Mouse (Mus musculus) ovary, postnatal 14 days (tissue): Measurements from ENCODE around the gene Chrna9.

Experiments
- DNase-seq: peaks from one replicate; pipeline ENCODE4 v3.0.0; 2022; ENCODE audit warnings: low spot score

Chrna9 gene

GRCm38 (mm10) chr5:65934783-65935182 is at the start of gene Chrna9:
Gene Chrna9 (plus strand): TSS chr5:65934921.
- DNase-seq, result no peak

DNA sequence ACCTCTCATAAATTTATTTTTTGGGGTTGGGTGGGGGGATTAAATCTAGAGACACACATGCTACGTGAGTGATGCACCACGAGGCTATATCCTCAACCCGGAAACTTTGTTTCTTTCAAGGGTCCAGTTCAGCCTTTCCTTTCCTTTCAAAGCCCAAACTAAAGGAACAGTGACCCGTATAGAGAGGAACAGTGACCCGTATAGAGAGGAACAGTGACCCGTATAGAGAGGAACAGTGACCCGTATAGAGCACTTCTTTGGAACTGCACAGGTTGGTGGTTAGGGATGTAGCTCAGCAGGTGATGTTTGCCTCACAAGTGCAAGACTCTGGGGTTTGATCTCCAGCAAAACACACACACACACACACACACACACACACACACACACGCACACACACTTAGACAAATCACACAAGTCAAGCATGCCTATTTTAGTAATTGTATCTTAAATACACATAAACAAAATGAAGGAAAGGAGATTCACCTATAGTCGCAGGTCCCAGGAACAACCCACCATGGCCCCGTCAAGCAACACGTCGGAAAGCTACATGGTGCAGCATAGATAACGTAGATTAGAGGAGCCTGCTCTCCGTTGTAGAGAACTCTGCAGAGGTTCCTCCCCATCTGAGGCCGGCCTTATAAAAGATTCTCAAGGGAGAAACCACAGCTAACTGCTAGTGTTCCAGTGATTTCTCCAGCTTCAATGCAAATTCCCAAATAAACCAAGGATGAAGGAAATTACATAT is 48.9 kb upstream of the Chrna9 start:
- no peak for DNase-seq

GRCm38 (mm10) chr5:65888102-65888501 is 46.6 kb upstream of the Chrna9 start:
- no peak for DNase-seq

DNA sequence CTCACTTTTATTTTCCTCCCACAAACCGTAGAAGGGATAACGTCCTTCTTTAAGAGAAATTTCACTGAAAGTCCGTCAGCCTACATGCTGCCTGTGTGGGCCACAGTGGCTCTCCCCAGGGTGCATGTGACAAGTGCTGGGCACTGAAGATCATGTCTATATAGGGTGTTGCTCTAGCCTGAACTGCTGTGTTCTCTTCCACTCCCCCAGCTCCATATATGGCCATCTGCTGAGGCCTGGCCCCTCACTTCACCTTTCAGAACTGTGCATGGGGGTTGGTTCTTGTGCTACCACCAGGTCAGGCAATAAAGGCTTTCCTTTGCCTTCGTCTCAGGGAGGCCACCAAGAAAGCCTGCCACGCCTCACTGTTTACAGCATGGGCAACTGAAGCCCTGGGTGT is 45.7 kb upstream of the Chrna9 start:
- no peak for DNase-seq

- no peak for DNase-seq
Measured at GRCm38 (mm10) chr5:65891251-65891826, 43.4 kb upstream of the Chrna9 start.

GRCm38 (mm10) chr5:65895121-65895692 is 39.5 kb upstream of the Chrna9 start:
- DNase-seq, result no peak

DNA sequence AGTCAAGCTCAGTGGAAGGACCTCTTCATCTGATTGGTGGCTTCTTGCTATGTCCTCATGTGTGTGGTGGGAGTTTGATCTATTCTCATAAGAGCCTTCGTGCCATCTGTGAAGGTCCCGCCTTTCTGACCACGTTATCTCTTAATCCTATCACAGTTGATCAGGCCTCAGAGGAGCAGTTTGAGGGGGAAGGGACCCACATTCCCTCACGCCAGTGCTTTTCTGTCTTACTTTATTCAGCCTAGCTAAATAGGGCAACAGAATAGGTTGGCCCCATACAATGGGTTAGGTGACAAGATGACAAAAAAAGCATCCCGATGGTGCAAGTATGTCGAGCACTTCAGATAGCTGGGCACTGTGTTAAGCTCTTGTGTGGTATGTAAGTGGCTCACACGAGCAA is 39.0 kb upstream of the Chrna9 start:
- no peak for DNase-seq

- no peak for DNase-seq
Measured at GRCm38 (mm10) chr5:65897731-65898130, 37.0 kb upstream of the Chrna9 start.

DNA sequence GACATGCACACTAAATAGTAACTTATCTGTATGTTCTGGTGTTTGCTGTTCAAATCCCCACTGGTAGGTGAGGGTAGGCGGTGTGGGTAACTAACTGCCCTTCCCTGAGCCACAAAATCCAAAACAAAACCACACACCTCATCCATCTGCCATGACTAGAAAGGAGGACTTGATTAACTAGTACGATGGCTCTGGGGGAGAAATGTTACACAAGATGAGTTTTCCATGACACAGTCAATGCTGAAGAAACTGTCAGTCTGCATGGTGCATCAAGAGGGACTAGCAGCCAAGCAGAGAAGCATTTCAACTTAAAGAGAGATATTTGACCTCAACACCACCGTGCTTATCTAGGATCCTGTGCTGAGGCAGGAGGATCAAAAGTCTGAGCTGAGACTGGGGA is 36.0 kb upstream of the Chrna9 start:
- no peak for DNase-seq

- DNase-seq, result no peak
Measured at GRCm38 (mm10) chr5:65900113-65900512, 34.6 kb upstream of the Chrna9 start.

DNA sequence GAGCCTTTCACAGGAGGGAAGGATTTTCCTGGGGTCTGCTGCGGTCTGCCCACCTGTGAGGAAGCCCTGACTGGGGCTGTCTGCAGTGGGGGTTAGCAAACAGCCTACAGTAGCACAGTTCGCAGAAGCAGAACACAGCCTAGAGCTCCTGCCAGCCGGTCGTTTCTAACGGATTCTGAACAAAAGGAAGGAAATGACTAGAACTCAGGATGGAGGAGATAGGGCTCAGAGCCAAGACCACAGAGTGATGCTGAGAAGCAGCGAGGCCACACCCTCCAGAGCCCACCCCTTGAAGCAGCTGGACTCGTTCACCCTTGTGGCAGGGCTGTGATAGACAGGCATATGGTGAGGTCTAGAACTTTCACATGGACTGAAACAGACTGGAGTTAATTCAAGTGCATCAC is 33.9 kb upstream of the Chrna9 start:
- DNase-seq, result no peak

GRCm38 (mm10) chr5:65901868-65902418 is 32.8 kb upstream of the Chrna9 start:
- DNase-seq, result no peak

DNA sequence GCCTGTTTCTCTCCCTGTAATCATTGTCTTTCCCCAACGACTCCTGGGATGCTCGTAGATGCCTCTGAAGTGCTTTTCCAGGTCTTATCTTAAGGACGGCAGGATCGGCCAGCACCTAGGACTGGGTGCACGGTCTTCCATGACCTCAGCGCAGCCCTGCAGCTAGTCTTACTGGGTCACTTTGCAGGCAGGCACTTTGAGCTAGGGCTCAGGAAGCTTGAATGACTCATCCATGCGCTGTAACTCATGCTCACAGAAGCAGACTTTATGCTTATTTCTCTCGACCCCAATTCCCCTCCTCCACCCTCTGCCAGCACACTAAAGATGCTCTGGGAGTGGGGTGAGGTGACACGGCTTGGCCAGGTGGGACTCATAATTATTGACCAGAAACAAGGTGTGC is 31.9 kb upstream of the Chrna9 start:
- DNase-seq, result no peak

DNA sequence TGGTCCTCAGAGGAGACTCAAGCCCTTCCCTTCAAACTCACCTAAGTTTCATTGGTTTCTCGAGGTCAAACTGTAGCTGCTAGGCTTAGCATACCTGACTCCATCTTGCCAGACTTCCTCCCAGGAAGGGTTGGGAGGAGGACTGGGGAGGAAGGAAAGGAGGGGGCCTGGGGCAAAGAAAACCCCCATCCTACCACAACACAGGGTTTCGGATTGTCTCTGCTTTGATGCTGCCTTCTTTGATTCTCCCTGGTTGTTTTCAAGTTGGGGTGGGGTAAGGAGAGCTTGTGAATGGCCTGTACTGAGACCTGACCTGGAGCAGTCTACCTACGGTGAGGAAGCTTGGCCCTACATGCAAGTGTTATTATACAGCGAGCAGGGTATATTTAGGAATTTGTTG is 30.2 kb upstream of the Chrna9 start:
- no peak for DNase-seq

DNA sequence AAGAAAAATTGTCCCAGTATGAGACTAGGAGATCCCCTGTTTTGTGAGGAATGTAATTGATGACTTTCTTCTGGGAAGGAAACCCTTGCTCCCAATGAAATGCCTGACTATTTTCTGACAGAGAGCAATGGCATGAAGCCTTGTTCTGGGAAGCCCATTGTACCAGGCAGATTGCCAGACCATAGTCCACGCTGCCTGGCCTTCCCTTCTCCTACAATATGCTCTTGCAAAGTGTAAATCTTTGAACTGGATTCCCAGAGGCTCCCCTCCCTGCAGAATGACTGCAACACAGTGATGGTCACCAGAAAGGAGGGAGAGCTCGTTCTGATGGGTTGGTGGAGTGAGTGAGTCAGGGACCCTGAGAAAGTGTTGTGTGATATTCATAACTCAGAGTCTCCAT is 26.0 kb upstream of the Chrna9 start:
- no peak for DNase-seq

DNA sequence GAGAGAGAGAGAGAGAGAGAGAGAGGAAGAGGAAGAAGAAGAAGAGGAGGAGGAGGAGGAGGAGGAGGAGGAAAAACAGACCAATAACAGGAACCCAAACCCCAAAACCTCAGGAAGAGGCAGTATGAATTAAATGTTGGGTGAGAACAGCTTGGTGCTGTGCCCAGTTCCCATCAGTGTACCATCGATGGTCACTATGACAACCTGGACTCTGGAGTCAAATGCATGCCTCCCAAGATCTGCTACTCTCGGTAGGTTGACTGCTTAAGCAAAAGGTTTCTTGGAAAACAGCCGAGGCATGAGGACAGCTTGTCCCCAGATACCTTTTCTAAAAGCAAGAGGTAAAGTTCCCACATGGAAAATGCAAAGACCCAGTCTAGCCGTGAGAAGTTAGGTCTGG is 25.4 kb upstream of the Chrna9 start:
- no peak for DNase-seq

- no peak for DNase-seq
Measured at GRCm38 (mm10) chr5:65910398-65910797, 24.3 kb upstream of the Chrna9 start.

DNA sequence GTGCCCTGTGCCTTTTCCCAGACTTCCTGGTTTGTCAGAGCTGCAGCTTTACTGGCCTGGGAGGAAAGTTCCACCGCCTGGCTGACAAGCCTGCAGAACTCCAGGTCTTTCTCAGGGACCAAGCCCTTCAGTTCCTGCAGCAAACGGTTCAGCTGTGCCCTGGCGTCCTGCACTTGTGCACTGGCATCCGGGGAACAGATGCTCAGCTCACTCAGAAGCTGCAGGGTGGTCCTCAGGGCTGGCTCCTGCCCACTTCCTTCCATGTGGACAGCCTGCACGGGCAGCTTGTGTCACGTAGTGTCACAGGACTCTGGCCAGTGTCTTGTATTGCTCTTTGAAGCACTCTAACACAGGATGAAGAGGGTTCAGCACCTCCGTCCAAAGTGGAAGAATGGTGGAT is 23.0 kb upstream of the Chrna9 start:
- DNase-seq, result no peak

DNA sequence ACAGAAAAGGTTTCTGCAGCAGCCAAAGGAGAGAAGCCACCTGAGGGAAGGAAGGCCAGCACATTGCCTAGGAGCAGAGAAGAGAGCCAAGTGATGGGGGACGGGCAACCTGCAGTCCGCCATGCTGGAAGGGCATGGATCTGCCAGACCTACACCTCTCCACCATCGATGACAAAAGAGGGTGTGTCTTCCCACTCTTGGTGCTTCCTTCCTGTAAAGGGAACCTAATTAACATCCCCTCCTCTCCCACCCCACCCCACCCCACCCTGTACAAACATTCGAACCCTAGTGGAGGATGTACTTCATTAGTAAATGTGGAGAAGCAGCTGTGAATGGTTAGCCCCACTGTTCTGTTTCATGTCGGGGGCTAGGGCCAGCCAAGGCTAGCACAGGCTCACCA is 22.5 kb upstream of the Chrna9 start:
- DNase-seq, result no peak

DNA sequence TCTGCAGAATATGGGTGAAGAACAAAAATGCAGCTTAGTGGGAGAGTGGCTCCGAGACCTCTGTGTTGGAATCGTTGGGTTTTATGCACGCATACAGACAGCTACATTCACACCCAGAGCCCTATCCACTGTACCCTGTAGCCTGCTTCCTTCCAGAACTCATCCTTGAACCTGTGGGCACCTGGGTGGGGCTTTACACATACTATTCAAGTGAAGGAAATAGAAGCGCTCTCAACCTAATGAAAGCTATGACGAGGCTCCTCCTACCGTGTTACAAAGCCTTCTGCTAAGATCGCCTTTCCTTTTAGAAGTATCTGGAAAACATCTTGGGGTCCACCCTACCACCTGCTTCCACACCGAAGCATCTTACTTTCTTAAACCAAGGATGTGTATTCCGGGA is 21.6 kb upstream of the Chrna9 start:
- no peak for DNase-seq

DNA sequence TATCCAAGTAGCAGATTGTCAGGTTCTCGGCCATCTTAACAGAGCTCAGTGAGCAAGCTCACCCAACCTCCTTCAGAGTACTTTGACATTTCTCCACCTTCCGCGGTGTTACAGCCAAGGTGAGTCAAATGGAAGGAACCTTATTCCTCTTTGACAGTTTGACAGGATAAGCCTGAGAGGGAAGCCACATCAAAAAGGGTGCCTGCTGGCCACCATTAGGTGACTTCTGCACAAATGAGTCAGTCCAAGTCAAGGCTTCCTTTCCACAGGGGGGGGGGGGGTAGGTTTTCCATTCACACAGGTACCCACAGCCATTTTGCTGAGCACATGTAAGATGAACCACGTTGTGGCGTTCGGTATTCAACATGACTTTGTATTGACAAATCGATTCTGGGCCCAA is 20.4 kb upstream of the Chrna9 start:
- DNase-seq, result no peak

DNA sequence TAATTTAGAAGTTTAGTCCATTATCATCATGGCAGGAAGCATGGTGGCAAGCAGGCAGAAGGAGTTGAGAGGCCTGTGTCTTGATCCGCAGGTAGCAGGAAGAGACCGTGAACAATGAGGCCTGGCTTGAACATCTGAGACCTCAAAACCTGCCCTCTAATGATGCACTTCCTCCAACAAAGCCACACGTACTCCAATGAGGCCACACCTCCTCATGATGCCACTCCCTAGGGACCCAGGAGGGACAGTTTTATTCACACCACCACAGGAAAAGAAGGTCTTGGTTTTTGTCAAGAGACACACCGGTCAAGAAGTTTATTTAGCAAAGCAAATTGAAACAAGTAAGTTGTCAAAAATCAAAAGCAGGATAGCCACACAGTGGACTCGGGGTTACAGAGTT is 17.8 kb upstream of the Chrna9 start:
- DNase-seq, result no peak

DNA sequence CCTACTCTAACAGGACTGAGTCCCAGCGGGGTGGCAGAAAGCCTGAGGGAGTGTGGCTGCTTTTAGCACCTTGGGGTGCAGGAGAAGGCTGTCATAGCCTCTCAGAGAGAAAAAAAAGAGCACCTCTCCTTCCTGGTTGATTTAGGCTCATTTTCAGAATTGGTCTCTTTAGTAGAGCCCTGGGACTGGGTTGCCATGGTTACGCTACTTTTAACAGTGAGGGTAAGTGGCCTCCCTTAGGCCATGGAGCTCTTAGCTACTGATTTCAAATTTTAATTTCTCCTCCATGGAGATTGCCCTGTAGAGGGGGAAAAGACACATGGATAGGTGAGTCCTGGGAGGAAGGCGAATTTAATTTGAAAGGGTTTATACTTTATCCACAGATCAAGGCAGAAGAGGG is 16.1 kb upstream of the Chrna9 start:
- no peak for DNase-seq

DNA sequence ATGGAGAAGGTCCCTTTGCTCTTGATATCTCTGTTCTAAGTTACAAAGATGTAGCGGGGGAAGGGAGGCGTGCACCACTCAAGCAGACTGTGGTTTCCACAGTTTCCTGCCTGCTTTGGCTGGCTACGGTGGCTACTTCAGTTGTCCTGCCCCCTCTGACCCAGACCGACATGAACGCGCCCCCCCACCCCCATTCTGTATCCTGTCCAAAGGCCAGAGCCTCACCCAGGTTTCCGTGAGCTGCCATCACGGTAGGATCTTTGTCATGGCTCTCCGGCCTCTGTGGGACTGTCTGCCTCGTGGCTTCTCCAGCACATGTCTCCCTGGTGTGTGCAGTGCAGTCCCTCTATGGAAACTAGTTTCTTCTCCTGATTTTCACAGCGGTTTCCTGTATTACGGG is 15.4 kb upstream of the Chrna9 start:
- no peak for DNase-seq
